Mouse (Mus musculus) heart, adult 9 months (tissue): ENCODE results near the gene C1ql4.
"Not testable (repeated sequence)": the region's sequence is repeated elsewhere in the genome, so short reads cannot be mapped to it uniquely, and the experiment has no call there.

Source experiments
- DNase-seq, 2 experiments: peaks; one replicate each; pipeline ENCODE4 v3.0.0; 2022; ENCODE audit warnings: low spot score in 2 of 2

Gene C1ql4

GRCm38 (mm10) chr15:99074600-99075333, 12.8 kb downstream of the C1ql4 start:
- peak; percentile 98 for DNase-seq

GRCm38 (mm10) chr15:99074019-99074599, 13.5 kb downstream of the C1ql4 start, which contains the start of gene Troap:
TSS of gene Troap (plus strand) at chr15:99074575.
- DNase-seq = no peak

- DNase-seq = no peak
These were observed 15.6 kb downstream of the C1ql4 start for GRCm38 (mm10) chr15:99071988-99072387.

- no peak for DNase-seq
These were observed 22.0 kb downstream of the C1ql4 start for GRCm38 (mm10) chr15:99065557-99066165.

- DNase-seq = no peak
These were observed 31.3 kb downstream of the C1ql4 start for GRCm38 (mm10) chr15:99056332-99056731.

- DNase-seq = no peak
These were observed 32.1 kb downstream of the C1ql4 start for GRCm38 (mm10) chr15:99055511-99055961.

GRCm38 (mm10) chr15:99055040-99055439, 32.6 kb downstream of the C1ql4 start, which contains the start of gene Prph:
TSS of gene Prph (plus strand) at chr15:99055174.
- DNase-seq = no peak

- DNase-seq = no peak
These were observed 34.2 kb downstream of the C1ql4 start for GRCm38 (mm10) chr15:99053373-99053772.

GRCm38 (mm10) chr15:99049473-99050253, 38.0 kb downstream of the C1ql4 start:
- DNase-seq = peak in 1 of 2 experiments; percentile 60

GRCm38 (mm10) chr15:99045734-99046133, 41.9 kb downstream of the C1ql4 start:
- DNase-seq = not testable (repeated sequence)

GRCm38 (mm10) chr15:99044854-99045253, 42.8 kb downstream of the C1ql4 start:
- no peak for DNase-seq

- DNase-seq = no peak
These were observed 45.3 kb downstream of the C1ql4 start for GRCm38 (mm10) chr15:99042334-99042733.

GRCm38 (mm10) chr15:99040920-99041856, 46.4 kb downstream of the C1ql4 start:
- DNase-seq = no peak

- no peak for DNase-seq
These were observed 47.4 kb downstream of the C1ql4 start for GRCm38 (mm10) chr15:99039996-99040919.

- no peak for DNase-seq
These were observed 48.3 kb downstream of the C1ql4 start for GRCm38 (mm10) chr15:99039306-99039705.

GRCm38 (mm10) chr15:99038797-99039196, 48.8 kb downstream of the C1ql4 start:
- DNase-seq = no peak

GRCm38 (mm10) chr15:99038025-99038424, 49.6 kb downstream of the C1ql4 start:
- DNase-seq = no peak

- peak; percentile 42 to 47 for DNase-seq
These were observed 51.2 kb downstream of the C1ql4 start for GRCm38 (mm10) chr15:99036249-99036905.

GRCm38 (mm10) chr15:99035431-99035830, 52.2 kb downstream of the C1ql4 start:
- no peak for DNase-seq
